Mouse (Mus musculus) megakaryocyte, embryonic 14.5 days (primary cell): ENCODE results near the gene Npas4.

Experiments
- FLI1 ChIP-seq: IDR thresholded peaks from 2 replicates; pipeline ENCODE4 v1.6.1; 2012; ENCODE audit warnings: low read length, inconsistent platforms, mixed read lengths
- GATA1 ChIP-seq: IDR thresholded peaks from 3 replicates; pipeline ENCODE4 v1.6.1; 2012; ENCODE audit warnings: mixed read lengths, low read length, inconsistent platforms, borderline replicate concordance

DNA sequence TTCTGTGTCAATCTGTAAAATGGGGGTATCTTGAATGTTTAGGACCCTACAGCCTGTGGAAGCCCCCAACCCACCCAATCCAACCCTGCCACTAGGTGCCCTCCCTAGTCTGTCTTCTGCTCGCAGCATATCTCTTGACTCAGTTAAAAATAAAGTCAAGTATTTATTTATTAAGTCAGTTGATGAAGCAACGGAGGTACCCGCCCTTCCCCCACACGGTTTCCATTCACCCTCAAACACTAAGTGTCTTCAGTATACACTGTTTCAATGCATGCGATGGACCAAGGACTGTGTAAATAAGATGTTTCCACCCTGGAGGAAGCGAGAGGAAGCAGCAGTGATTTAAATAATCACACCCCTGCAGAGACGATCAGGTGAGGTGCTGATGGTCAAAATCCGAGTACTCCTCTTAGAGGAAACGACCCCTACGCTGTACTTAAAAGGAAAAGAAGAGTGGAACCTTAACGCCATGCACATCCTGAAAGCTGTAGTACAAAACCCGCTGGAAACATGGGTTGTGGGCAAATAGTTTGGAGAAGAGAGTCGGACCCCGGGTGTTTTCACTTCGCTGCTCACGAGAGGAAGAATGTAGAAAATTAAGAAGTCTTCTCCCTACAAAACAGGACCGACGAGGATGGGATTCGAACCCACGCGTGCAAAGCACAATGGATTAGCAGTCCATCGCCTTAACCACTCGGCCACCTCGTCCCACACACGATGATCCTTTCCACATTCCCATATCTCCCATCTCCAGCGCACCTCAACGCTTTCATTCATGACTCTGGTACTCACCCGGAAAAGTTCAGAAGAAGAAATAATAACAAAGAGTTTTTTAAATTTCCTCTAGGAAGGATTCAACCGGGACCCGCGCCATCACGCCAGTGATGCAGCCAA lies 47.8 kb upstream of the Npas4 start:
- TF ChIP-seq FLI1, result no peak
- no peak for TF ChIP-seq GATA1
